Mouse (Mus musculus) cerebellum, adult 2 months (tissue): ENCODE measurements around the gene Sbk2.

Experiments
- CTCF ChIP-seq: fragments of 200-500 bp; IDR thresholded peaks from 2 replicates; pipeline ENCODE4 v1.5.1; 2011; ENCODE audit warnings: low read depth, mild to moderate bottlenecking, control low read depth, low read length, moderate library complexity, borderline replicate concordance; ENCODE audit not compliant: insufficient read depth
- POLR2A ChIP-seq: fragments of 200-500 bp; IDR thresholded peaks from 2 replicates; pipeline ENCODE4 v1.6.1; 2011; ENCODE audit warnings: low read length, control low read depth, borderline replicate concordance; ENCODE audit not compliant: insufficient read depth

- TF ChIP-seq CTCF (no peak), POLR2A (no peak)
These were observed 26.8 kb downstream of the Sbk2 start for GRCm38 (mm10) chr7:4937392-4937791.
